Mouse (Mus musculus): ENCODE results near the gene Hook2. TPM values are rescaled to one million over a fixed set of nuclear protein-coding genes. Genes with fewer than 3 reads are reported as not detected.

Gene Hook2
- polyA plus RNA-seq, 1 experiment from 2014 or later, result 20.6 TPM

GRCm38 (mm10) chr8:84995680-84996079 is 5.3 kb downstream of the Hook2 start:
- Histone ChIP-seq H3K9ac (no peak overlapping the region), H3K4me2 (replicated peaks) (no peak overlapping the region), H3K4me1 (peaks cover 13% of the 10 kb centered on the region), H3K27me3 (peaks cover 22% of the 10 kb centered on the region), H3K4me3 (no peak overlapping the region), H3K27ac (no peak overlapping the region), H3K9me3 (no peaks in the 10 kb centered on the region), H3K36me3 (no peaks in the 10 kb centered on the region)
- ATAC-seq (ENCODE audit: insufficient number of reproducible peaks, insufficient read depth, low FRiP score, low TSS enrichment), result no peak
- 22% methylated on average over 25 of the region's 25 CpGs for WGBS

- no peak overlapping the region for H3K27ac ChIP-seq
- no peak overlapping the region for H3K4me2 ChIP-seq (replicated peaks)
- no peaks in the 10 kb centered on the region for H3K9me3 ChIP-seq
- no peaks in the 10 kb centered on the region for H3K36me3 ChIP-seq
- H3K27me3 ChIP-seq, result peaks cover 22% of the 10 kb centered on the region
- no peak overlapping the region for H3K4me3 ChIP-seq
- H3K9ac ChIP-seq, result no peak overlapping the region
- 75% methylated on average over 5 of the region's 5 CpGs for WGBS
- no peak for ATAC-seq (ENCODE audit: insufficient number of reproducible peaks, insufficient read depth, low FRiP score, low TSS enrichment)
- H3K4me1 ChIP-seq, result peaks cover 6% of the 10 kb centered on the region; the same call in 1 of the 2 replicates
These were observed 6.6 kb downstream of the Hook2 start for GRCm38 (mm10) chr8:84996978-84997377.

GRCm38 (mm10) chr8:84997649-84998295 is 7.4 kb downstream of the Hook2 start:
- peak overlapping the region; percentile 47 for H3K9ac ChIP-seq
- no peak overlapping the region for H3K27ac ChIP-seq
- H3K4me3 ChIP-seq, result 0 out of 2 replicates have a peak overlapping the region, but pooled peaks have one; percentile 1
- H3K4me2 ChIP-seq (replicated peaks), result peak overlapping the region; percentile 8; the same call in 1 of the 2 replicates
- H3K4me1 ChIP-seq, result peaks cover 6% of the 10 kb centered on the region; the same call in 1 of the 2 replicates
- no peaks in the 10 kb centered on the region for H3K9me3 ChIP-seq
- peaks cover 22% of the 10 kb centered on the region for H3K27me3 ChIP-seq
- H3K36me3 ChIP-seq, result no peaks in the 10 kb centered on the region
- WGBS, result 5% methylated on average over 19 of the region's 19 CpGs
- peak; percentile 74 for ATAC-seq (ENCODE audit: insufficient number of reproducible peaks, insufficient read depth, low FRiP score, low TSS enrichment)

GRCm38 (mm10) chr8:85007686-85008085 is 17.3 kb downstream of the Hook2 start:
- no peaks in the 10 kb centered on the region for H3K9me3 ChIP-seq
- no peaks in the 10 kb centered on the region for H3K4me1 ChIP-seq
- WGBS, result 11% methylated on average over 25 of the region's 25 CpGs
- no peak overlapping the region for H3K27ac ChIP-seq
- H3K4me2 ChIP-seq (replicated peaks), result no peak overlapping the region
- ATAC-seq (ENCODE audit: insufficient number of reproducible peaks, insufficient read depth, low FRiP score, low TSS enrichment), result no peak
- no peaks in the 10 kb centered on the region for H3K36me3 ChIP-seq
- H3K9ac ChIP-seq, result no peak overlapping the region
- H3K4me3 ChIP-seq, result no peak overlapping the region
- peaks cover 50% of the 10 kb centered on the region for H3K27me3 ChIP-seq

GRCm38 (mm10) chr8:85011242-85011641 is 20.8 kb downstream of the Hook2 start:
- Histone ChIP-seq H3K4me2 (replicated peaks) (no peak overlapping the region), H3K27me3 (peaks cover 72% of the 10 kb centered on the region), H3K36me3 (no peaks in the 10 kb centered on the region), H3K4me3 (no peak overlapping the region), H3K9ac (no peak overlapping the region), H3K9me3 (no peaks in the 10 kb centered on the region), H3K27ac (no peak overlapping the region), H3K4me1 (peaks cover 4% of the 10 kb centered on the region; the same call in 1 of the 2 replicates)
- WGBS, result 16% methylated on average over 28 of the region's 28 CpGs
- no peak for ATAC-seq (ENCODE audit: insufficient number of reproducible peaks, insufficient read depth, low FRiP score, low TSS enrichment)

GRCm38 (mm10) chr8:85013230-85013840 is 22.9 kb downstream of the Hook2 start:
- Histone ChIP-seq H3K4me2 (replicated peaks) (peak overlapping the region; percentile 47), H3K4me3 (peak overlapping the region; percentile 22), H3K9me3 (no peaks in the 10 kb centered on the region), H3K27ac (no peak overlapping the region), H3K27me3 (peaks cover 58% of the 10 kb centered on the region), H3K9ac (no peak overlapping the region), H3K4me1 (peaks cover 4% of the 10 kb centered on the region; the same call in 1 of the 2 replicates), H3K36me3 (peaks cover 10% of the 10 kb centered on the region)
- ATAC-seq (ENCODE audit: insufficient number of reproducible peaks, insufficient read depth, low FRiP score, low TSS enrichment), result peak; percentile 30; the same call in 1 of the 2 replicates
- 4% methylated on average over 26 of the region's 26 CpGs for WGBS

- peaks cover 47% of the 10 kb centered on the region for H3K27me3 ChIP-seq
- no peak within 1 kb of the TSS for H3K9ac ChIP-seq
- peak within 1 kb of the TSS; percentile 47 for H3K4me2 ChIP-seq (replicated peaks)
- peaks cover 21% of the 10 kb centered on the region for H3K36me3 ChIP-seq
- H3K9me3 ChIP-seq, result no peaks in the 10 kb centered on the region
- no peak for ATAC-seq (ENCODE audit: insufficient number of reproducible peaks, insufficient read depth, low FRiP score, low TSS enrichment)
- H3K4me3 ChIP-seq, result peak within 1 kb of the TSS; percentile 22
- peaks cover 4% of the 10 kb centered on the region; the same call in 1 of the 2 replicates for H3K4me1 ChIP-seq
- no peak within 1 kb of the TSS for H3K27ac ChIP-seq
- WGBS, result 25% methylated on average over 2 of the region's 2 CpGs
These were observed 24.0 kb downstream of the Hook2 start, which contains the start of gene Best2 for GRCm38 (mm10) chr8:85014431-85014830. Best2 (minus strand) TSS chr8:85014531.

GRCm38 (mm10) chr8:85016724-85017123 is 26.3 kb downstream of the Hook2 start:
- WGBS, result 67% methylated on average over 10 of the region's 10 CpGs
- H3K36me3 ChIP-seq, result peaks cover 40% of the 10 kb centered on the region
- no peak for ATAC-seq (ENCODE audit: insufficient number of reproducible peaks, insufficient read depth, low FRiP score, low TSS enrichment)
- no peak overlapping the region for H3K27ac ChIP-seq
- no peaks in the 10 kb centered on the region for H3K9me3 ChIP-seq
- H3K27me3 ChIP-seq, result peaks cover 31% of the 10 kb centered on the region
- no peak overlapping the region for H3K4me3 ChIP-seq
- H3K9ac ChIP-seq, result no peak overlapping the region
- no peak overlapping the region for H3K4me2 ChIP-seq (replicated peaks)
- peaks cover 4% of the 10 kb centered on the region; the same call in 1 of the 2 replicates for H3K4me1 ChIP-seq

GRCm38 (mm10) chr8:85017209-85017608 is 26.8 kb downstream of the Hook2 start:
- 35% methylated on average over 5 of the region's 5 CpGs for WGBS
- H3K4me2 ChIP-seq (replicated peaks), result no peak overlapping the region

GRCm38 (mm10) chr8:85021514-85022055 is 31.2 kb downstream of the Hook2 start:
- H3K27me3 ChIP-seq, result no peaks in the 10 kb centered on the region
- 96% methylated on average over 3 of the region's 3 CpGs for WGBS
- H3K27ac ChIP-seq, result no peak overlapping the region
- H3K9me3 ChIP-seq, result no peaks in the 10 kb centered on the region
- ATAC-seq (ENCODE audit: insufficient number of reproducible peaks, insufficient read depth, low FRiP score, low TSS enrichment), result no peak
- H3K4me3 ChIP-seq, result no peak overlapping the region
- peaks cover 64% of the 10 kb centered on the region for H3K36me3 ChIP-seq
- H3K4me1 ChIP-seq, result peaks cover 18% of the 10 kb centered on the region
- no peak overlapping the region for H3K9ac ChIP-seq
- no peak overlapping the region for H3K4me2 ChIP-seq (replicated peaks)

More at GRCm38 (mm10) chr8:85017209-85017608, 26.8 kb downstream of the Hook2 start:
- H3K9me3 ChIP-seq, result no peaks in the 10 kb centered on the region
- no peak for ATAC-seq (ENCODE audit: insufficient number of reproducible peaks, insufficient read depth, low FRiP score, low TSS enrichment)
- no peak overlapping the region for H3K27ac ChIP-seq
- peaks cover 26% of the 10 kb centered on the region for H3K27me3 ChIP-seq
- H3K9ac ChIP-seq, result no peak overlapping the region
- H3K36me3 ChIP-seq, result peaks cover 45% of the 10 kb centered on the region
- no peak overlapping the region for H3K4me3 ChIP-seq
- H3K4me1 ChIP-seq, result peaks cover 4% of the 10 kb centered on the region; the same call in 1 of the 2 replicates

- peaks cover 51% of the 10 kb centered on the region for H3K36me3 ChIP-seq
- WGBS, result 93% methylated on average over 3 of the region's 3 CpGs
- H3K4me3 ChIP-seq, result peak overlapping the region; percentile 96; the same call in 1 of the 2 replicates
- no peak for ATAC-seq (ENCODE audit: insufficient number of reproducible peaks, insufficient read depth, low FRiP score, low TSS enrichment)
- no peak overlapping the region for H3K27ac ChIP-seq
- no peaks in the 10 kb centered on the region for H3K27me3 ChIP-seq
- H3K4me1 ChIP-seq, result peaks cover 30% of the 10 kb centered on the region
- H3K9ac ChIP-seq, result no peak overlapping the region
- H3K9me3 ChIP-seq, result no peaks in the 10 kb centered on the region
- peak overlapping the region; percentile 97; the same call in 1 of the 2 replicates for H3K4me2 ChIP-seq (replicated peaks)
These were observed 33.4 kb downstream of the Hook2 start for GRCm38 (mm10) chr8:85023846-85024245.

Data from embryonic facial prominence, embryonic 12.5 days (tissue).